Mouse (Mus musculus): ENCODE results near the gene Eci2. TPM values are rescaled to one million over a fixed set of nuclear protein-coding genes. Genes with fewer than 3 reads are reported as not detected.

Gene Eci2
- total and polyA plus RNA-seq, 3 experiments: 74.8 to 81.1 TPM; not detected in 1

DNA sequence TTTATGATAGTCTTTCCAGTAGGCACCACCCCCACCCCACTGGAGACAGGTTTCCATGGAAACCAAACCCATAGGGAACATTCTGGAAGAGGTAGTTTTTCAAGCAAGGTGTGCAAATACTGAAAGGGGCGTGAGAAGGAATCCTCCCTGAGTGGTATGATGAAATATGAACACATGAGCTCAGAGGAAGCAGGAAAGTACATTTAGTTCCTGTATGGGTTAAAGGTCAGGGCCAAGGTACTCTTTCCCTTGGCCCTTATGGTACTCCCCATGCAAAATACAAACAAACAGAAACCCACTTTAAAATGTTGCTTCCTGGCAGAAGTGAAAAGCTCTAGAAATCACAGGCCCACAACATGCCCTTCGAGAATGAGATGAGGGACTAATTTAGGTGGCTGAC lies 39.1 kb upstream of the Eci2 start:
- H3K4me1 ChIP-seq (ENCODE audit: control insufficient read depth in 1 of 2, insufficient read depth in 2 of 2, low read length in 2 of 2): no peaks in the 10 kb centered on the region
- no peaks in the 10 kb centered on the region for H3K79me2 ChIP-seq (ENCODE audit: control insufficient read depth, insufficient read depth, low read length, poor library complexity)

DNA sequence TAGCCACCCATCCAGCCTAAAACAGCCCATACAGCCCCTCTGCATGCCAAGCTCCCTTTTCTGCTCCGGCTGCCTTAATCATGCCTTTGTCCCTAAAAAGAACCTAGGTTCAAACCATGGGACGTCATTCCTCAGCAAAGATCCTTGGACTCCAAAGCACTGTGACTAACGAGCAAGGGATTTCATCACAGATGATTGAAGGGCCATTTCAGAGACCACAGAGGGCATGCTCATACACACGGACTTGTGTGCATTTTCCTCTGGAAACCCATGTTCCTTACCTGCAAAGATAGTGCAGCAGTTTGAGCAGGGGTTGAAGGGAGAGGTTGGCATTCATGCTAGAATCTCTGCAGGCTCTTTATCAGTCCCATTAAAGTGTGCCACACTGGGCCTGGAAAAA lies 37.5 kb upstream of the Eci2 start:
- Histone ChIP-seq H3K36me3 (ENCODE audit: control insufficient read depth in 1 of 2, insufficient read depth in 2 of 2, low read length in 2 of 2) (no peaks in the 10 kb centered on the region), H3K79me2 (ENCODE audit: control insufficient read depth, insufficient read depth, low read length, poor library complexity) (no peaks in the 10 kb centered on the region), H3K9ac (ENCODE audit: control insufficient read depth, low read depth, low read length, poor library complexity, severe bottlenecking) (no peak overlapping the region), H3K4me3 (ENCODE audit: control insufficient read depth in 1 of 2, insufficient read depth in 1 of 2, low read depth in 2 of 2, low read length in 2 of 2) (no peak overlapping the region), H3K27me3 (ENCODE audit: control insufficient read depth in 1 of 2, insufficient read depth in 2 of 2, low read length in 2 of 2) (no peaks in the 10 kb centered on the region; a peak in 2 of 4 replicates), H3K4me1 (ENCODE audit: control insufficient read depth in 1 of 2, insufficient read depth in 2 of 2, low read length in 2 of 2) (no peaks in the 10 kb centered on the region), H3K27ac (ENCODE audit: control insufficient read depth, low read depth, low read length) (no peak overlapping the region), H3K9me3 (replicated peaks; ENCODE audit: insufficient read depth, low read length) (no peaks in the 10 kb centered on the region)
- TF ChIP-seq MAFK (IDR thresholded peaks at IDR 0.05; ENCODE audit: borderline replicate concordance, low read depth, low read length): no peak
- TF ChIP-seq MYB (IDR thresholded peaks at IDR 0.05; ENCODE audit: low read depth, low read length): no peak
- no peak for TF ChIP-seq ZC3H11A (IDR thresholded peaks at IDR 0.05; ENCODE audit: low read depth, low read length)
- TF ChIP-seq MXI1 (IDR thresholded peaks at IDR 0.05; ENCODE audit: low read depth, low read length): no peak
- no peak for TF ChIP-seq HCFC1 (IDR thresholded peaks at IDR 0.05; ENCODE audit: low read depth, low read length)
- TF ChIP-seq TBP (IDR thresholded peaks at IDR 0.05; ENCODE audit: low read depth, low read length): no peak
- TF ChIP-seq CHD2 (IDR thresholded peaks at IDR 0.05; ENCODE audit: low read length): no peak
- no peak for TF ChIP-seq USF2 (IDR thresholded peaks at IDR 0.05; ENCODE audit: borderline replicate concordance in 1 of 2, insufficient read depth in 1 of 2, low read depth in 1 of 2, low read length in 2 of 2)
- no peak for TF ChIP-seq MEF2A (IDR thresholded peaks at IDR 0.05; ENCODE audit: extremely low read depth, insufficient replicate concordance, low read depth, low read length, poor library complexity, severe bottlenecking)
- TF ChIP-seq GATA1 (IDR thresholded peaks at IDR 0.05; ENCODE audit: low read depth, low read length): no peak
- TF ChIP-seq JUND (IDR thresholded peaks at IDR 0.05; ENCODE audit: low read depth, low read length): no peak
- no peak for TF ChIP-seq MAZ (IDR thresholded peaks at IDR 0.05; ENCODE audit: low read depth, low read length)
- no peak for DNase-seq (ENCODE audit: low read depth, low spot score)

More for the DNA sequence above, 39.1 kb upstream of the Eci2 start:
- no peak overlapping the region for H3K27ac ChIP-seq (ENCODE audit: control insufficient read depth, low read depth, low read length)
- DNase-seq (ENCODE audit: low read depth, low spot score): no peak
- no peak overlapping the region for H3K4me3 ChIP-seq (ENCODE audit: control insufficient read depth in 1 of 2, insufficient read depth in 1 of 2, low read depth in 2 of 2, low read length in 2 of 2)
- H3K36me3 ChIP-seq (ENCODE audit: control insufficient read depth in 1 of 2, insufficient read depth in 2 of 2, low read length in 2 of 2): no peaks in the 10 kb centered on the region
- no peaks in the 10 kb centered on the region; a peak in 2 of 4 replicates for H3K27me3 ChIP-seq (ENCODE audit: control insufficient read depth in 1 of 2, insufficient read depth in 2 of 2, low read length in 2 of 2)
- no peak overlapping the region for H3K9ac ChIP-seq (ENCODE audit: control insufficient read depth, low read depth, low read length, poor library complexity, severe bottlenecking)
- TF ChIP-seq GATA1 (IDR thresholded peaks at IDR 0.05; ENCODE audit: low read depth, low read length): no peak
- no peak for TF ChIP-seq BHLHE40 (IDR thresholded peaks at IDR 0.05; ENCODE audit: borderline replicate concordance, low read depth, low read length)
- no peak for TF ChIP-seq EP300 (IDR thresholded peaks at IDR 0.05; ENCODE audit: low read depth in 1 of 2, low read length in 2 of 2)
- TF ChIP-seq MAX (IDR thresholded peaks at IDR 0.05; ENCODE audit: low read length): no peak
- no peak for TF ChIP-seq ZNF384 (IDR thresholded peaks at IDR 0.05; ENCODE audit: low read depth, low read length)
- no peaks in the 10 kb centered on the region for H3K9me3 ChIP-seq (replicated peaks; ENCODE audit: insufficient read depth, low read length)
